Mouse (Mus musculus) midbrain, embryonic 12.5 days (tissue): ENCODE results near the gene Nup62. TPM values are rescaled to one million over a fixed set of nuclear protein-coding genes. Genes with fewer than 3 reads are reported as not detected.

Experiments
- ATAC-seq: fragments of 200-750 bp; cut with Nextera tagmentation; 2 replicates; pipeline ENCODE4 v1.8.0; 2017; ENCODE audit warnings: low read depth, moderate TSS enrichment, moderate library complexity; ENCODE audit not compliant: low FRiP score
- H3K27ac ChIP-seq: fragments of 300-500 bp; sonication (generic); replicated peaks from 2 replicates; pipeline ENCODE4 v1.5.1; 2016; ENCODE audit warnings: mild to moderate bottlenecking
- H3K27me3 ChIP-seq: fragments of 300-500 bp; sonication (generic); 2 replicates; pipeline ENCODE4 v1.6.1; 2016; ENCODE audit warnings: mild to moderate bottlenecking
- H3K36me3 ChIP-seq: fragments of 300-500 bp; sonication (generic); 2 replicates; pipeline ENCODE4 v1.6.1; 2016
- H3K4me1 ChIP-seq: fragments of 300-500 bp; sonication (generic); 2 replicates; pipeline ENCODE4 v1.6.1; 2016
- H3K4me2 ChIP-seq: fragments of 300-500 bp; sonication (generic); replicated peaks from 2 replicates; pipeline ENCODE4 v1.6.1; 2016; ENCODE audit warnings: mild to moderate bottlenecking, moderate library complexity
- H3K4me3 ChIP-seq: fragments of 300-500 bp; sonication (generic); 2 replicates; pipeline ENCODE4 v1.5.1; 2016; ENCODE audit warnings: mild to moderate bottlenecking
- H3K9ac ChIP-seq: fragments of 300-500 bp; sonication (generic); replicated peaks from 2 replicates; pipeline ENCODE4 v1.6.1; 2016; ENCODE audit warnings: mild to moderate bottlenecking, moderate library complexity
- H3K9me3 ChIP-seq: fragments of 300-500 bp; sonication (generic); 2 replicates; pipeline ENCODE4 v1.6.1; 2016; ENCODE audit warnings: mild to moderate bottlenecking
- WGBS: fragments of 180-500 bp; shearing (Covaris S2); methylation state at CpG from one replicate; pipeline ENCODE4 v1.1.7; 2016; 5-methylcytosine and 5-hydroxymethylcytosine counted together
- polyA plus RNA-seq: library from polyadenylated mRNA; unstranded; fragments of >200 nt; fragmentation: Nextera tagmentation; extraction: Ambion mirVana; gene quantifications from 2 replicates; pipeline ENCODE4 v1.2.1, GENCODE M21; 2016

The Nup62 gene
- polyA plus RNA-seq, 1 experiment from 2014 or later: 93.4 TPM

GRCm38 (mm10) chr7:44810819-44811557 is 4.9 kb upstream of the Nup62 start:
- H3K36me3 ChIP-seq: peaks cover 5% of the 10 kb centered on the region; the same call in 1 of the 2 replicates
- H3K4me3 ChIP-seq: no peak overlapping the region
- 0 out of 2 replicates have a peak, but pooled peaks cover 3% of the 10 kb centered on the region for H3K27me3 ChIP-seq
- ATAC-seq: no peak
- H3K27ac ChIP-seq: no peak overlapping the region
- H3K4me2 ChIP-seq: no peak overlapping the region
- no peaks in the 10 kb centered on the region for H3K9me3 ChIP-seq
- peaks cover 12% of the 10 kb centered on the region for H3K4me1 ChIP-seq
- no peak overlapping the region for H3K9ac ChIP-seq
- 85% methylated on average over 7 of the region's 7 CpGs for WGBS

- no peak for ATAC-seq
- H3K36me3 ChIP-seq: peaks cover 5% of the 10 kb centered on the region; the same call in 1 of the 2 replicates
- no peak overlapping the region for H3K4me3 ChIP-seq
- H3K9ac ChIP-seq: no peak overlapping the region
- H3K4me1 ChIP-seq: peaks cover 21% of the 10 kb centered on the region
- no peak overlapping the region for H3K27ac ChIP-seq
- H3K9me3 ChIP-seq: no peaks in the 10 kb centered on the region
- H3K27me3 ChIP-seq: no peaks in the 10 kb centered on the region
- no peak overlapping the region for H3K4me2 ChIP-seq
- 89% methylated on average over 20 of the region's 20 CpGs for WGBS
Observed at GRCm38 (mm10) chr7:44812651-44813325, 3.1 kb upstream of the Nup62 start.

DNA sequence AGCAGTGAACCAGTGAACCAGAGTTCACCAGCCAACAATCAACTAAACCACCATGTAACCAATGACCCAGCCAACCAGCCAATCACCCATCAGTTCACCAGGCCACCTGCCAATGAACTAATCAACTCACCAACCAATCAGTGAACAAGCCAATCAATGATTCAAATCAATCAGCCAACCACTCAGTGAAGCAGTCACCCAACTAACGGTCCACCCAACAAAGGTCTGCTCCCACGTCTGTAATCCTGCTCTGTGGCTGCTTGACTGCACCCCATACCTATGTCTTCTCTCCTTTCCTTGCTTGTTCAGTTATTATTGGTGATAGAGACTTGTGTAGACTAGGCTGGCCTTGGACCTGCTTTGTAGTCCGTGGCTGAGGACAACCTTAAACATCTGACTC is 1.9 kb upstream of the Nup62 start:
- no peak for ATAC-seq
- H3K9ac ChIP-seq: no peak overlapping the region
- H3K4me1 ChIP-seq: peaks cover 33% of the 10 kb centered on the region
- no peak overlapping the region for H3K4me3 ChIP-seq
- H3K36me3 ChIP-seq: peaks cover 7% of the 10 kb centered on the region; the same call in 1 of the 2 replicates
- H3K27me3 ChIP-seq: no peaks in the 10 kb centered on the region
- H3K4me2 ChIP-seq: no peak overlapping the region
- H3K9me3 ChIP-seq: no peaks in the 10 kb centered on the region
- WGBS: 90% methylated on average over 3 of the region's 3 CpGs
- H3K27ac ChIP-seq: no peak overlapping the region

- H3K4me3 ChIP-seq: 0 out of 2 replicates have a peak overlapping the region, but pooled peaks have one; percentile 89
- H3K27me3 ChIP-seq: no peaks in the 10 kb centered on the region
- no peak overlapping the region for H3K9ac ChIP-seq
- no peaks in the 10 kb centered on the region for H3K9me3 ChIP-seq
- H3K27ac ChIP-seq: peak overlapping the region; percentile 94; the same call in 1 of the 2 replicates
- H3K4me1 ChIP-seq: peaks cover 37% of the 10 kb centered on the region
- H3K4me2 ChIP-seq: peak overlapping the region; percentile 87; the same call in 1 of the 2 replicates
- no peak for ATAC-seq
- 96% methylated on average over 4 of the region's 4 CpGs for WGBS
- peaks cover 7% of the 10 kb centered on the region; the same call in 1 of the 2 replicates for H3K36me3 ChIP-seq
Observed at GRCm38 (mm10) chr7:44814423-44814822, 1.5 kb upstream of the Nup62 start.

GRCm38 (mm10) chr7:44814952-44815553 is 835 bp upstream of the Nup62 start:
- Histone ChIP-seq H3K9ac (peak overlapping the region; percentile 37), H3K4me3 (peak overlapping the region; percentile 89), H3K36me3 (peaks cover 7% of the 10 kb centered on the region; the same call in 1 of the 2 replicates), H3K27me3 (no peaks in the 10 kb centered on the region), H3K4me1 (peaks cover 43% of the 10 kb centered on the region), H3K27ac (peak overlapping the region; percentile 94), H3K9me3 (no peaks in the 10 kb centered on the region), H3K4me2 (peak overlapping the region; percentile 87)
- 26% methylated on average over 14 of the region's 14 CpGs for WGBS
- ATAC-seq: peak; percentile 4

DNA sequence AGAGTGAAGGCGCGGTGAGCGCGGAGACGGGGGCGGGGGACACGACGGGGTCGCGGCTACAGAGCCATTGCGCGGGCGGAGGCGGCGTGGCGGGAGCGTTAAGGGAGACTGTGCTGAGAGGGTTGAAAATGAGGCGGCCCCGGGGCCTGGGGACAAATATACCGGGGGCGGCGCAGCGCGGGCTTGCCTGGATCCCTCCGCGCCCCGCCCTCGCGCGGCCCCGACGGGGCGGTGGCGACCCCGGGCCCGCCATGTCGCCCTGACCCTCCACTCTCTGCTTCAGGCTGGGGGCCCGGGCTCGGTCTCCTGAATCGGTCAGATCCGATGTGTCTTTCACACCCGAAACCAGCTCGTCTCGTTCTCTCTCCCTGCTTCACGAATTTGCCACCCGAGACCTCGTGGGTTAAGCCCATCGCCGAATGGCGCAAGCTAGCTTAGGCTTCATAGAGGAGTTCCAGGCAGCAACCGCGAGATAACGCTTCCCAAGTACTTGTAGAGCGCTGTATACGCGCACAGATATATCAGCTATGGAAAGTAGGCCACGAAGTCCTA is 658 bp downstream of the Nup62 start, which contains the start of gene Atf5:
Gene Atf5 (minus strand): TSS at position 189 of the 552 bp plus-strand sequence.
- peaks cover 7% of the 10 kb centered on the region; the same call in 1 of the 2 replicates for H3K36me3 ChIP-seq
- H3K4me3 ChIP-seq: peak within 1 kb of the TSS; percentile 89
- H3K4me1 ChIP-seq: peaks cover 52% of the 10 kb centered on the region
- H3K9ac ChIP-seq: peak within 1 kb of the TSS; percentile 90
- peak within 1 kb of the TSS; percentile 94 for H3K27ac ChIP-seq
- peak; percentile 35 for ATAC-seq
- no peaks in the 10 kb centered on the region for H3K27me3 ChIP-seq
- WGBS: under 1% methylated on average over 28 of the region's 57 CpGs
- H3K9me3 ChIP-seq: no peaks in the 10 kb centered on the region
- peak within 1 kb of the TSS; percentile 87 for H3K4me2 ChIP-seq

- peak overlapping the region; percentile 90 for H3K9ac ChIP-seq
- peak overlapping the region; percentile 87 for H3K4me2 ChIP-seq
- H3K4me3 ChIP-seq: peak overlapping the region; percentile 89
- peaks cover 4% of the 10 kb centered on the region; the same call in 1 of the 2 replicates for H3K36me3 ChIP-seq
- H3K9me3 ChIP-seq: no peaks in the 10 kb centered on the region
- no peak overlapping the region for H3K27ac ChIP-seq
- WGBS: 27% methylated on average over 3 of the region's 3 CpGs
- H3K27me3 ChIP-seq: no peaks in the 10 kb centered on the region
- ATAC-seq: no peak
- peaks cover 52% of the 10 kb centered on the region for H3K4me1 ChIP-seq
Observed at GRCm38 (mm10) chr7:44817441-44817840, 1.6 kb downstream of the Nup62 start.

DNA sequence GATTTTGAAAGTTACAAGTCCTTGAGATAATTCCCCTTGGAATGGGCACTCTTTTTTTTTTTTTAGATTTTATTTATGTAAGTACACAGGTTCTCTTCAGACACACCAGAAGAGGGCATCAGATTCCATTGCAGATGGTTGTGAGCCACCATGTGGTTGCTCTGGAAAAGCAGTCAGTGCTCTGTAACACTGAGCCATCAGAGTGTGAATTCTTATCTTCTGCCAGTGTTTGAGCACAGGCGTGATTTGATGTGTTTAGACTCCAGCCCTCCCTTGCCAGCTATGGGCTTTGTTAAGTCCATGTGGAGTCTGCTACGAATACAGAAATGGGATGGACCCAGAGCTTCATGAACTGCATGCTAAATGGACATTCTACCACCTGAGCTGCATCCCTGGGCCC is 2.3 kb downstream of the Nup62 start:
- peak overlapping the region; percentile 87 for H3K4me2 ChIP-seq
- H3K27me3 ChIP-seq: no peaks in the 10 kb centered on the region
- H3K9me3 ChIP-seq: no peaks in the 10 kb centered on the region
- ATAC-seq: no peak
- peak overlapping the region; percentile 90 for H3K9ac ChIP-seq
- H3K36me3 ChIP-seq: 0 out of 2 replicates have a peak, but pooled peaks cover 3% of the 10 kb centered on the region
- 41% methylated on average over 2 of the region's 2 CpGs for WGBS
- H3K4me3 ChIP-seq: peak overlapping the region; percentile 89
- H3K27ac ChIP-seq: no peak overlapping the region
- peaks cover 54% of the 10 kb centered on the region for H3K4me1 ChIP-seq

DNA sequence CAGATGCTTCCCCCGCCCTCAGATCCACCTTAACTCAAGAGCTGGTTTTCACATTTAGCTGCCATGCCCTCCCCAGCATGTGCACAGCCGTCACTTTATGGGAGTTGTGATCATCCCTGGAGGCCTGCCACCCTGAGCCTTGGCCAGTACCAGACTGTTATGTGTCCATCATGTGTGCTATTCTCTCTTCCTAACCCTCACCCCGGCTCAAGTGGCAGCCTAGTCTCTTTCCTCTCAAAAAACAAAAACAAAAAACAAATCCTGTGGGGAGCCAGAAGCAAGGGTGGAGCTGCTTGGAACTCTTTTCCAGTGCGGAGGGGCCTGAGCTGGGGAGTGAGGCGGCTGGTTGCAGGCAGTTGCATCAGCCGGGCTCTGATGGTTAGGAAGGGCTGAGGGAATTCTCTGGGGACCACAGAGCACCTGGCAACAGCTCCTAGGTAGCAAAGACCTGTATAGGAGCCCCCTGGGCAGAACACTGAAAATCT is 2.9 kb downstream of the Nup62 start:
- Histone ChIP-seq H3K27ac (0 out of 2 replicates have a peak overlapping the region, but pooled peaks have one; percentile 16), H3K4me3 (peak overlapping the region; percentile 89), H3K27me3 (no peaks in the 10 kb centered on the region), H3K4me1 (peaks cover 57% of the 10 kb centered on the region), H3K4me2 (peak overlapping the region; percentile 87), H3K9me3 (no peaks in the 10 kb centered on the region), H3K9ac (peak overlapping the region; percentile 46), H3K36me3 (0 out of 2 replicates have a peak, but pooled peaks cover 3% of the 10 kb centered on the region)
- WGBS: 40% methylated on average over 6 of the region's 6 CpGs
- ATAC-seq: no peak

DNA sequence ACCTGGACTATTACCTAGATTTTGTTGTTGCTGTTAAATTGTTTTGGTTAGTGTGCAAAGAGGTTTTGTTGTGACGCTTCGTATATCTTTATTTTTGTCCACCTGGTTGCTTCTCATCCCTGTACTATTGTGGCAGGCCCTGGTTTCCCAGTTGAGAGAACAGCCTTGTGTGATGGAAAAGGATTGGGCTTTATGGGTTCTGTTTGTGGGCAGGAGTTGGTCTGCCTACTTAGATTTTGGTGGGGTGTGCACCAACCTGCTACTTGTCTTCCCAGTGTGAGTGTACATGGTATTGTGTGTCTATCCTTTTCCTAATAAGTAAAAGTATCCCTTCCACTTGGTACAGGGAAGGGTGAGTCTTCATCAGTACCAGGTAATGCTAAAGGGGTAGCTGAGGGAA is 3.5 kb downstream of the Nup62 start:
- no peaks in the 10 kb centered on the region for H3K9me3 ChIP-seq
- WGBS: 93% methylated on average over 2 of the region's 2 CpGs
- H3K4me2 ChIP-seq: peak overlapping the region; percentile 87
- H3K36me3 ChIP-seq: 0 out of 2 replicates have a peak, but pooled peaks cover 3% of the 10 kb centered on the region
- peak overlapping the region; percentile 89; the same call in 1 of the 2 replicates for H3K4me3 ChIP-seq
- H3K27me3 ChIP-seq: no peaks in the 10 kb centered on the region
- 0 out of 2 replicates have a peak overlapping the region, but pooled peaks have one; percentile 16 for H3K27ac ChIP-seq
- peaks cover 59% of the 10 kb centered on the region for H3K4me1 ChIP-seq
- peak overlapping the region; percentile 46; the same call in 1 of the 2 replicates for H3K9ac ChIP-seq
- ATAC-seq: no peak

GRCm38 (mm10) chr7:44819863-44820262 is 4.0 kb downstream of the Nup62 start:
- Histone ChIP-seq H3K27ac (no peak overlapping the region), H3K9ac (0 out of 2 replicates have a peak overlapping the region, but pooled peaks have one; percentile 24), H3K9me3 (no peaks in the 10 kb centered on the region), H3K4me2 (peak overlapping the region; percentile 87; the same call in 1 of the 2 replicates), H3K27me3 (no peaks in the 10 kb centered on the region), H3K36me3 (0 out of 2 replicates have a peak, but pooled peaks cover 3% of the 10 kb centered on the region), H3K4me3 (no peak overlapping the region), H3K4me1 (peaks cover 59% of the 10 kb centered on the region)
- ATAC-seq: no peak
- 72% methylated on average over 5 of the region's 5 CpGs for WGBS
